Mouse (Mus musculus) midbrain, embryonic 12.5 days (tissue): ENCODE results near the gene Cd300ld5. TPM values are rescaled to one million over a fixed set of nuclear protein-coding genes. Genes with fewer than 3 reads are reported as not detected.
"Not testable (repeated sequence)": the region's sequence is repeated elsewhere in the genome, so short reads cannot be mapped to it uniquely, and the experiment has no call there.

Experiments used
- ATAC-seq: fragments of 200-750 bp; cut with Nextera tagmentation; 2 replicates; pipeline ENCODE4 v1.8.0; 2017; ENCODE audit warnings: low read depth, moderate TSS enrichment, moderate library complexity; ENCODE audit not compliant: low FRiP score
- H3K27ac ChIP-seq: fragments of 300-500 bp; sonication (generic); replicated peaks from 2 replicates; pipeline ENCODE4 v1.5.1; 2016; ENCODE audit warnings: mild to moderate bottlenecking
- H3K27me3 ChIP-seq: fragments of 300-500 bp; sonication (generic); 2 replicates; pipeline ENCODE4 v1.6.1; 2016; ENCODE audit warnings: mild to moderate bottlenecking
- H3K36me3 ChIP-seq: fragments of 300-500 bp; sonication (generic); 2 replicates; pipeline ENCODE4 v1.6.1; 2016
- H3K4me1 ChIP-seq: fragments of 300-500 bp; sonication (generic); 2 replicates; pipeline ENCODE4 v1.6.1; 2016
- H3K4me2 ChIP-seq: fragments of 300-500 bp; sonication (generic); replicated peaks from 2 replicates; pipeline ENCODE4 v1.6.1; 2016; ENCODE audit warnings: mild to moderate bottlenecking, moderate library complexity
- H3K4me3 ChIP-seq: fragments of 300-500 bp; sonication (generic); 2 replicates; pipeline ENCODE4 v1.5.1; 2016; ENCODE audit warnings: mild to moderate bottlenecking
- H3K9ac ChIP-seq: fragments of 300-500 bp; sonication (generic); replicated peaks from 2 replicates; pipeline ENCODE4 v1.6.1; 2016; ENCODE audit warnings: mild to moderate bottlenecking, moderate library complexity
- H3K9me3 ChIP-seq: fragments of 300-500 bp; sonication (generic); 2 replicates; pipeline ENCODE4 v1.6.1; 2016; ENCODE audit warnings: mild to moderate bottlenecking
- WGBS: fragments of 180-500 bp; shearing (Covaris S2); methylation state at CpG from one replicate; pipeline ENCODE4 v1.1.7; 2016; 5-methylcytosine and 5-hydroxymethylcytosine counted together
- polyA plus RNA-seq: library from polyadenylated mRNA; unstranded; fragments of >200 nt; fragmentation: Nextera tagmentation; extraction: Ambion mirVana; gene quantifications from 2 replicates; pipeline ENCODE4 v1.2.1, GENCODE M21; 2016

Cd300ld5 gene
- polyA plus RNA-seq, 1 experiment from 2014 or later: not detected

- not testable (repeated sequence) for H3K4me1 ChIP-seq, ATAC-seq, H3K27ac ChIP-seq, H3K9ac ChIP-seq, H3K36me3 ChIP-seq, H3K4me2 ChIP-seq, H3K27me3 ChIP-seq, H3K9me3 ChIP-seq, H3K4me3 ChIP-seq
- WGBS: no CpG with 5 or more reads among the region's 7 CpGs
Measured at GRCm38 (mm10) chr11:115016093-115016492, 21.5 kb downstream of the Cd300ld5 start, which contains the start of gene Cd300ld2. Gene Cd300ld2 (minus strand): TSS chr11:115016193.

GRCm38 (mm10) chr11:115004070-115004469, 33.5 kb downstream of the Cd300ld5 start:
- no peak overlapping the region for H3K27ac ChIP-seq
- no peak overlapping the region for H3K4me3 ChIP-seq
- H3K36me3 ChIP-seq: no peaks in the 10 kb centered on the region
- no peak overlapping the region for H3K9ac ChIP-seq
- ATAC-seq: no peak
- no peaks in the 10 kb centered on the region for H3K4me1 ChIP-seq
- no peaks in the 10 kb centered on the region for H3K9me3 ChIP-seq
- WGBS: 87% methylated on average over 5 of the region's 5 CpGs
- no peak overlapping the region for H3K4me2 ChIP-seq
- no peaks in the 10 kb centered on the region for H3K27me3 ChIP-seq

- H3K27me3 ChIP-seq: no peaks in the 10 kb centered on the region
- no peaks in the 10 kb centered on the region for H3K9me3 ChIP-seq
- 91% methylated on average over 7 of the region's 7 CpGs for WGBS
- H3K36me3 ChIP-seq: no peaks in the 10 kb centered on the region
- no peaks in the 10 kb centered on the region for H3K4me1 ChIP-seq
- no peak for ATAC-seq
- H3K9ac ChIP-seq: no peak within 1 kb of the TSS
- H3K4me2 ChIP-seq: no peak within 1 kb of the TSS
- no peak within 1 kb of the TSS for H3K27ac ChIP-seq
- no peak within 1 kb of the TSS for H3K4me3 ChIP-seq
Measured at GRCm38 (mm10) chr11:115001474-115002040, 36.0 kb downstream of the Cd300ld5 start, which contains the start of gene Cd300c2. Gene Cd300c2 (minus strand): TSS chr11:115001880.

GRCm38 (mm10) chr11:114989793-114990192, 47.8 kb downstream of the Cd300ld5 start, which contains the start of gene Cd300ld:
Gene Cd300ld (minus strand): TSS chr11:114989922.
- no peaks in the 10 kb centered on the region for H3K27me3 ChIP-seq
- no peaks in the 10 kb centered on the region for H3K4me1 ChIP-seq
- no peak for ATAC-seq
- no peak within 1 kb of the TSS for H3K4me3 ChIP-seq
- no peaks in the 10 kb centered on the region for H3K36me3 ChIP-seq
- H3K27ac ChIP-seq: no peak within 1 kb of the TSS
- H3K9ac ChIP-seq: no peak within 1 kb of the TSS
- WGBS: 87% methylated on average over 4 of the region's 4 CpGs
- no peak within 1 kb of the TSS for H3K4me2 ChIP-seq
- H3K9me3 ChIP-seq: no peaks in the 10 kb centered on the region

GRCm38 (mm10) chr11:114981866-114982265, 55.7 kb downstream of the Cd300ld5 start:
- Histone ChIP-seq H3K36me3 (no peaks in the 10 kb centered on the region), H3K4me2 (no peak overlapping the region), H3K9me3 (peaks cover 15% of the 10 kb centered on the region), H3K27ac (no peak overlapping the region), H3K9ac (no peak overlapping the region), H3K4me1 (no peaks in the 10 kb centered on the region), H3K4me3 (no peak overlapping the region), H3K27me3 (no peaks in the 10 kb centered on the region)
- WGBS: 75% methylated on average over 3 of the region's 4 CpGs
- ATAC-seq: no peak

Other genes starting within 250 kb of the Cd300ld5 start
- 61.0 and 68.5 TPM in 2 replicates for gene Btbd17, start 241.8 kb downstream of the Cd300ld5 start, polyA plus RNA-seq
- gene Gpr142, start 238.8 kb downstream of the Cd300ld5 start, polyA plus RNA-seq: not detected in 2 replicates
- 10.4 and 16.8 TPM in 2 replicates for gene Gprc5c, start 186.6 kb downstream of the Cd300ld5 start, polyA plus RNA-seq
- 0.71 and 0.97 TPM in 2 replicates for gene Cd300a, start 147.7 kb downstream of the Cd300ld5 start, polyA plus RNA-seq
- 0.08 TPM in 1 of 2 replicates, not detected in the other for gene Cd300lb, start 103.4 kb downstream of the Cd300ld5 start, polyA plus RNA-seq
- not detected in 2 replicates for gene Cd300c, start 68.6 kb downstream of the Cd300ld5 start, polyA plus RNA-seq
- gene Cd300ld, start 47.8 kb downstream of the Cd300ld5 start, polyA plus RNA-seq: 0.10 and 0.11 TPM in 2 replicates
- 0.85 and 1.2 TPM in 2 replicates for gene Cd300c2, start 35.9 kb downstream of the Cd300ld5 start, polyA plus RNA-seq
- gene Cd300ld2, start 21.6 kb downstream of the Cd300ld5 start, polyA plus RNA-seq: not detected in 2 replicates
- not detected in 2 replicates for gene Cd300ld4, start 10.8 kb downstream of the Cd300ld5 start, polyA plus RNA-seq
- not detected in 2 replicates for gene Cd300ld3, start 10.6 kb upstream of the Cd300ld5 start, polyA plus RNA-seq
- not detected in 2 replicates for gene Cd300e, start 24.4 kb upstream of the Cd300ld5 start, polyA plus RNA-seq
- gene Rab37, start 53.7 kb upstream of the Cd300ld5 start, polyA plus RNA-seq: 1.5 TPM in 2 replicates
- 0.15 and 0.24 TPM in 2 replicates for gene Cd300lf, start 96.2 kb upstream of the Cd300ld5 start, polyA plus RNA-seq
- 34.3 and 34.6 TPM in 2 replicates for gene Slc9a3r1, start 125.6 kb upstream of the Cd300ld5 start, polyA plus RNA-seq
- 7.9 and 9.2 TPM in 2 replicates for gene Tmem104, start 149.7 kb upstream of the Cd300ld5 start, polyA plus RNA-seq
- gene Nat9, start 150.1 kb upstream of the Cd300ld5 start, polyA plus RNA-seq: 18.5 and 19.2 TPM in 2 replicates
- gene Grin2c, start 229.5 kb upstream of the Cd300ld5 start, polyA plus RNA-seq: 0.06 and 0.17 TPM in 2 replicates
- gene Fdxr, start 239.3 kb upstream of the Cd300ld5 start, polyA plus RNA-seq: 15.9 and 18.4 TPM in 2 replicates